Mouse (Mus musculus) MEL (cell line): ENCODE measurements around the gene Osmr. TPM values are rescaled to one million over a fixed set of nuclear protein-coding genes. Genes with fewer than 3 reads are reported as not detected.
"Not testable (repeated sequence)": the region's sequence is repeated elsewhere in the genome, so short reads cannot be mapped to it uniquely, and the experiment has no call there.

ENCODE experiments used
- DNase-seq: peaks from one replicate; pipeline ENCODE4 v3.0.0; 2011; ENCODE audit warnings: low read depth, low spot score
- H3K27ac ChIP-seq: 2 replicates; pipeline ENCODE4 v1.5.1; 2012; ENCODE audit warnings: low read depth, mild to moderate bottlenecking, control low read depth, low read length, moderate library complexity; ENCODE audit not compliant: control insufficient read depth
- H3K27me3 ChIP-seq, 2 experiments: fragments of 150-350 bp in 1 of 2; sonication (generic) in 1 of 2; 2 replicates each; pipeline ENCODE4 v1.6.1; 2012; ENCODE audit warnings: low read length in 2 of 2, mild to moderate bottlenecking in 2 of 2, improper control_type of control experiment in 1 of 2, moderate library complexity in 1 of 2; ENCODE audit not compliant: insufficient read depth in 2 of 2, control insufficient read depth in 1 of 2
- H3K36me3 ChIP-seq, 2 experiments: 2 replicates each; pipeline ENCODE4 v1.6.1; 2012 to 2014; ENCODE audit warnings: low read length in 2 of 2, improper control_type of control experiment in 1 of 2, inconsistent platforms in 1 of 2, mild to moderate bottlenecking in 1 of 2; ENCODE audit not compliant: insufficient read depth in 2 of 2, control insufficient read depth in 1 of 2
- H3K4me1 ChIP-seq, 2 experiments: fragments of 150-350 bp in 1 of 2; sonication (generic) in 1 of 2; 2 replicates each; pipeline ENCODE4 v1.6.1; 2012; ENCODE audit warnings: low read length in 2 of 2, improper control_type of control experiment in 1 of 2, mild to moderate bottlenecking in 1 of 2; ENCODE audit not compliant: insufficient read depth in 2 of 2, control insufficient read depth in 1 of 2
- H3K4me3 ChIP-seq, 2 experiments: fragments of 150-350 bp in 1 of 2; sonication (generic) in 1 of 2; 2 replicates each; pipeline ENCODE4 v1.5.1; 2012; ENCODE audit warnings: low read depth in 2 of 2, low read length in 2 of 2, mild to moderate bottlenecking in 2 of 2, moderate library complexity in 2 of 2, control low read depth in 1 of 2, improper control_type of control experiment in 1 of 2; ENCODE audit not compliant: control insufficient read depth in 1 of 2, insufficient read depth in 1 of 2
- H3K79me2 ChIP-seq: 2 replicates; pipeline ENCODE4 v1.6.1; 2012; ENCODE audit warnings: mild to moderate bottlenecking, low read length, moderate library complexity; ENCODE audit not compliant: control insufficient read depth, poor library complexity, insufficient read depth
- H3K9ac ChIP-seq: 2 replicates; pipeline ENCODE4 v1.6.1; 2012; ENCODE audit warnings: low read depth, mild to moderate bottlenecking, control low read depth, low read length, moderate library complexity; ENCODE audit not compliant: control insufficient read depth, poor library complexity, severe bottlenecking
- H3K9me3 ChIP-seq: fragments of 150-350 bp; sonication (generic); replicated peaks from 2 replicates; pipeline ENCODE4 v1.6.1; 2012; ENCODE audit warnings: mild to moderate bottlenecking, low read length, improper control_type of control experiment, moderate library complexity; ENCODE audit not compliant: insufficient read depth
- ETS1 ChIP-seq: IDR thresholded peaks from 2 replicates; pipeline ENCODE4 v1.6.1; 2012; ENCODE audit warnings: low read depth, mild to moderate bottlenecking, inconsistent platforms, low read length, improper control_type of control experiment, moderate library complexity
- JUND ChIP-seq: IDR thresholded peaks from 2 replicates; pipeline ENCODE4 v1.6.1; 2011; ENCODE audit warnings: low read depth, mild to moderate bottlenecking, improper control_type of control experiment, low read length
- MAFK ChIP-seq: IDR thresholded peaks from 2 replicates; pipeline ENCODE4 v1.6.1; 2011; ENCODE audit warnings: low read depth, mild to moderate bottlenecking, low read length, improper control_type of control experiment, borderline replicate concordance
- MAX ChIP-seq: IDR thresholded peaks from 2 replicates; pipeline ENCODE4 v1.6.1; 2011; ENCODE audit warnings: low read length, improper control_type of control experiment
- MAZ ChIP-seq: IDR thresholded peaks from 2 replicates; pipeline ENCODE4 v1.6.1; 2012; ENCODE audit warnings: low read depth, mild to moderate bottlenecking, inconsistent platforms, low read length, improper control_type of control experiment
- MXI1 ChIP-seq: IDR thresholded peaks from 2 replicates; pipeline ENCODE4 v1.6.1; 2011; ENCODE audit warnings: mild to moderate bottlenecking, low read depth, low read length, improper control_type of control experiment
- MYB ChIP-seq: IDR thresholded peaks from 2 replicates; pipeline ENCODE4 v1.6.1; 2011; ENCODE audit warnings: mild to moderate bottlenecking, low read depth, low read length, improper control_type of control experiment
- MYC ChIP-seq: IDR thresholded peaks from 2 replicates; pipeline ENCODE4 v1.6.1; 2011; ENCODE audit warnings: low read depth, mild to moderate bottlenecking, low read length, improper control_type of control experiment, moderate library complexity
- POLR2AphosphoS5 ChIP-seq: IDR thresholded peaks from 2 replicates; pipeline ENCODE4 v1.6.1; 2012; ENCODE audit warnings: low read depth, borderline replicate concordance, mild to moderate bottlenecking, inconsistent platforms, low read length, moderate library complexity, mixed read lengths
- RCOR1 ChIP-seq: IDR thresholded peaks from 2 replicates; pipeline ENCODE4 v1.6.1; 2012; ENCODE audit warnings: low read depth, mild to moderate bottlenecking, inconsistent platforms, low read length, improper control_type of control experiment
- SIN3A ChIP-seq: IDR thresholded peaks from 2 replicates; pipeline ENCODE4 v1.6.1; 2012; ENCODE audit warnings: low read length, improper control_type of control experiment, inconsistent platforms
- UBTF ChIP-seq: IDR thresholded peaks from 2 replicates; pipeline ENCODE4 v1.6.1; 2012; ENCODE audit warnings: low read depth, mild to moderate bottlenecking, inconsistent platforms, low read length, improper control_type of control experiment, moderate library complexity, borderline replicate concordance; ENCODE audit not compliant: insufficient read depth
- ZC3H11A ChIP-seq: IDR thresholded peaks from 2 replicates; pipeline ENCODE4 v1.6.1; 2012; ENCODE audit warnings: low read depth, mild to moderate bottlenecking, inconsistent platforms, low read length, improper control_type of control experiment
- ZKSCAN1 ChIP-seq: IDR thresholded peaks from 2 replicates; pipeline ENCODE4 v1.6.1; 2012; ENCODE audit warnings: low read depth, mild to moderate bottlenecking, inconsistent platforms, low read length, improper control_type of control experiment, moderate library complexity
- polyA plus RNA-seq, 2 experiments: library from polyadenylated mRNA; stranded (reverse) in 1 of 2; unstranded in 1 of 2; fragments of >175 nt in 1 of 2; fragments of >200 nt in 1 of 2; gene quantifications; 2 replicates each; pipeline versions ENCODE4 v1.2.1 to v1.2.4; 2012; ENCODE audit warnings: low replicate concordance in 2 of 2, low read depth in 1 of 2; ENCODE audit not compliant: insufficient read length in 2 of 2, insufficient read depth in 1 of 2, missing spikeins in 1 of 2
- total RNA-seq: library from RNA; depleted of rRNA; stranded (reverse); fragments of 300-350 nt; gene quantifications from 2 replicates; pipeline ENCODE4 v1.2.3, GENCODE M21; 2012

Osmr gene
- total and polyA plus RNA-seq, 3 experiments: not detected

- H3K36me3 ChIP-seq: no peaks in the 10 kb centered on the region
- no peak for DNase-seq
- no peak overlapping the region for H3K27ac ChIP-seq
- H3K27me3 ChIP-seq: no peaks in the 10 kb centered on the region
- TF ChIP-seq JUND (no peak), MYC (no peak), MAFK (no peak), MXI1 (no peak), MYB (no peak), SIN3A (no peak), ZKSCAN1 (no peak), POLR2AphosphoS5 (no peak), UBTF (no peak), ZC3H11A (no peak), ETS1 (no peak), RCOR1 (no peak), MAX (no peak), MAZ (no peak)
- TF ChIP-seq, all 39 proteins: peak for 0
- H3K4me3 ChIP-seq: no peak overlapping the region
- H3K79me2 ChIP-seq: no peaks in the 10 kb centered on the region
- no peaks in the 10 kb centered on the region for H3K4me1 ChIP-seq
- H3K9me3 ChIP-seq: no peaks in the 10 kb centered on the region
- no peak overlapping the region for H3K9ac ChIP-seq
These were observed 59.0 kb downstream of the Osmr start for GRCm38 (mm10) chr15:6815807-6816206.

- H3K9me3 ChIP-seq, DNase-seq: not testable (repeated sequence)
These were observed 73.6 kb downstream of the Osmr start for GRCm38 (mm10) chr15:6801212-6801611.

DNA sequence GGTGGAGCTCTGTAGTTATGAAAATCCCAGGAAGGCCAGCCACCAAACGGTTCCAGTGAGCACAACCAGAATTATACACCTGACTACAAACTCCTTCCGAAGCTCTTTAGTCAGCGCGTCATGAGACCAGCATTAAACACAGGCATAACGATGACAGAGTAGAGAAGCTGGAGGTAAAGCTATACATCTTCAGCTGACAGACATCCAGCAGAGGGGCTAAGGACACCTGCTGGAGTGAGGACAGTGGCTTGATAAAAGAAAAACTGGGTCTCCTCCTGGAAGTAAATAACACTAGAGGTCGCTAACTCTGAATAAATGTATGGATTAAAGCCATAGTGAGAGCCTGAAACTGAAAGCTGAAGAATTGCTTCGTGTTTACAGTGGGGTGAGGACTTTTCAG lies 81.9 kb downstream of the Osmr start:
- no peak for DNase-seq
- TF ChIP-seq MYC (no peak), MXI1 (no peak), UBTF (no peak), MYB (no peak), SIN3A (no peak)
- Histone ChIP-seq H3K9ac (no peak overlapping the region), H3K27me3 (no peaks in the 10 kb centered on the region), H3K4me1 (no peaks in the 10 kb centered on the region), H3K4me3 (no peak overlapping the region), H3K36me3 (peaks cover 0 to 43% of the 10 kb centered on the region in 2 experiments; a peak in 2 of 4 replicates), H3K79me2 (no peaks in the 10 kb centered on the region), H3K27ac (no peak overlapping the region), H3K9me3 (no peaks in the 10 kb centered on the region)

More at GRCm38 (mm10) chr15:6801212-6801611, 73.6 kb downstream of the Osmr start:
- not testable (repeated sequence) for H3K27me3 ChIP-seq, H3K4me3 ChIP-seq, H3K4me1 ChIP-seq, H3K36me3 ChIP-seq, H3K9ac ChIP-seq, H3K79me2 ChIP-seq, H3K27ac ChIP-seq
